ENCODE assay signal across 12 mouse cellular contexts in genomic region chr12:6132451-6132850, GRCm38 (mm10).
"Had no signal": no experiment of that assay in that cellular context is flagged by ENCODE, and none has a peak within 500 bp of the region (broad histone marks: within the 10 kb centered on the region; RNA-seq: fewer than 3 reads in every experiment).

No protein-coding gene starts in this region.

- H3K4me1 ChIP-seq: limb, embryonic 12.5 days; liver, embryonic 13.5 days; midbrain, embryonic 13.5 days; neural tube, embryonic 12.5 days had no signal

- DNase-seq: kidney, postnatal 25 days; liver; liver, embryonic 13.5 days; liver, postnatal 0 days; lung, postnatal 36 days; right cerebral cortex, postnatal 4 days; spleen, adult 18-20 months; thymus, adult 18-20 months; thymus, postnatal 14 days had no signal

- H3K4me3 ChIP-seq: limb, embryonic 12.5 days; liver, embryonic 13.5 days; midbrain, embryonic 13.5 days; neural tube, embryonic 12.5 days had no signal

- H3K9me3 ChIP-seq: limb, embryonic 12.5 days; liver, embryonic 13.5 days; midbrain, embryonic 13.5 days; neural tube, embryonic 12.5 days had no signal

- H3K27ac ChIP-seq: limb, embryonic 12.5 days; liver, embryonic 13.5 days; midbrain, embryonic 13.5 days; neural tube, embryonic 12.5 days had no signal

- H3K27me3 ChIP-seq: limb, embryonic 12.5 days; liver, embryonic 13.5 days; midbrain, embryonic 13.5 days; neural tube, embryonic 12.5 days had no signal

- H3K36me3 ChIP-seq: limb, embryonic 12.5 days; liver, embryonic 13.5 days; midbrain, embryonic 13.5 days; neural tube, embryonic 12.5 days had no signal
